Comparison of ENCODE assay signal across 15 mouse cellular contexts in the genomic region with DNA sequence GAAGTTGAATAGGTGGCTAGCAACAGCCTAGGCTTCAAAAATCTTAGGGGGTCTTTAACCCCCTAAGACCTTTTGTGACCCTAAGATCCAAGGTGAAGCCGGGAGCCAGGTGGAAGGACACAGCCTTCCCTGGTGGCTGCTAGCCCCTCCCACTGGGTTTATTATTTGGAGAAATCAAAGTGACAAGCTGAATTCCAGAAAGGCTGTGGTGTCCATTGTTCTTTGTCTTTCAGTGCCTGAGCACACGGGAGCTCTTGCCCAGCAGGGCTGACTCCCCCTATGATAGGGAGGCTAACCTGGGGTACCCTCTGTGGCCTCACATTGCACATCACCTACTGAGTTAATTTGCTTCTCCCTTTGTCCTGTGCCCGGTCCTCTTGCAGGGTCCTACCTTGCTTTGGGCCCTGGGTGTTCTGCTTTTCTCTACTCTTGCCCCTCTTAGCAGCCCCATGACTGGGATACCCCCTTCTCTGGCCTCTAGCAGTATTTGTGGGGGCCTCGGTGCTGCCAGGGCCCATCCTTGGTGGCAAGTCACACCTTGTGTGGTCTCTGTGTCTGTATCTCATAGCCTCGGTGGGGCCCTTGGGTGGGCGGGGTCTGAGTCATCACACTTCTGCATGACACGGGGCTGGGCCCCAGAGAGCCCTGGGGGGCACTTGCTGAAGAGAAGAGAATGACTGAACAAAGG. TPM values are rescaled to one million over a fixed set of nuclear protein-coding genes. Genes with fewer than 3 reads are reported as not detected.
DNase-seq lines count a peak whose midpoint lies in the region; ATAC-seq lines count a peak whose summit lies in the region.
"Had no signal": no experiment of that assay in that cellular context is flagged by ENCODE, and none has a peak within 500 bp of the region (broad histone marks: within the 10 kb centered on the region; RNA-seq: fewer than 3 reads in every experiment).

No protein-coding gene starts in this region.

- no peak overlapping the region for H3K4me3 ChIP-seq in hindbrain, embryonic 12.5 days
- H3K4me3 ChIP-seq in hindbrain, embryonic 14.5 days (replicated peaks; ENCODE audit: low read length), result no peak overlapping the region
- H3K4me3 ChIP-seq in embryonic facial prominence, embryonic 10.5 days, result no peak overlapping the region
- no peak overlapping the region for H3K4me3 ChIP-seq in forebrain, embryonic 11.5 days (ENCODE audit: low read depth, low read length)
- no peak overlapping the region for H3K4me3 ChIP-seq in limb, embryonic 11.5 days (ENCODE audit: low read depth, low read length)
- H3K4me3 ChIP-seq: liver, embryonic 15.5 days had no signal

- intact Hi-C loops in gastrocnemius, postnatal 36 days (cut with DNase I), result loop anchor here (5.0 kb wide), 1 partner anchor 35 kb away; the partner anchor contains the start of gene Kif26a

- H3K36me3 ChIP-seq in hindbrain, embryonic 12.5 days, result peaks cover 24% of the 10 kb centered on the region
- H3K36me3 ChIP-seq in hindbrain, embryonic 14.5 days (replicated peaks; ENCODE audit: control insufficient read depth, insufficient read depth), result 0 out of 2 replicates have a peak, but pooled peaks cover 5% of the 10 kb centered on the region
- H3K36me3 ChIP-seq in embryonic facial prominence, embryonic 10.5 days (replicated peaks), result peaks cover 40% of the 10 kb centered on the region
- peaks cover 10% of the 10 kb centered on the region; the same call in 1 of the 2 replicates for H3K36me3 ChIP-seq in forebrain, embryonic 11.5 days (ENCODE audit: control insufficient read depth, insufficient read depth, low read length)
- peaks cover 8% of the 10 kb centered on the region; the same call in 1 of the 2 replicates for H3K36me3 ChIP-seq in limb, embryonic 11.5 days (ENCODE audit: control insufficient read depth, insufficient read depth, low read length)
- H3K36me3 ChIP-seq: liver, embryonic 15.5 days had no signal

- 23% methylated on average over 7 of the region's 7 CpGs for WGBS in hindbrain, embryonic 12.5 days
- WGBS in hindbrain, embryonic 14.5 days, result 32% methylated on average over 7 of the region's 7 CpGs
- WGBS in embryonic facial prominence, embryonic 10.5 days, result 35% methylated on average over 7 of the region's 7 CpGs
- 37% methylated on average over 7 of the region's 7 CpGs for WGBS in forebrain, embryonic 11.5 days
- WGBS in limb, embryonic 11.5 days, result 49% methylated on average over 7 of the region's 7 CpGs

- 0 out of 2 replicates have a peak overlapping the region, but pooled peaks have one; percentile 29 for H3K9ac ChIP-seq in hindbrain, embryonic 12.5 days
- H3K9ac ChIP-seq in hindbrain, embryonic 14.5 days, result no peak overlapping the region; the same call in 1 of the 2 replicates
- H3K9ac ChIP-seq in forebrain, embryonic 11.5 days (ENCODE audit: low read length), result no peak overlapping the region
- no peak overlapping the region for H3K9ac ChIP-seq in limb, embryonic 11.5 days (ENCODE audit: low read length)
- H3K9ac ChIP-seq: liver, embryonic 15.5 days had no signal

- no peak overlapping the region for H3K27ac ChIP-seq in hindbrain, embryonic 12.5 days
- no peak overlapping the region for H3K27ac ChIP-seq in hindbrain, embryonic 14.5 days
- H3K27ac ChIP-seq in embryonic facial prominence, embryonic 10.5 days (replicated peaks), result peak overlapping the region; percentile 75
- H3K27ac ChIP-seq in forebrain, embryonic 11.5 days (ENCODE audit: low read depth, low read length), result peak overlapping the region; percentile 9
- no peak overlapping the region for H3K27ac ChIP-seq in limb, embryonic 11.5 days (replicated peaks; ENCODE audit: low read depth, low read length)
- H3K27ac ChIP-seq: liver, embryonic 15.5 days had no signal

- 0 out of 2 replicates have a peak, but pooled peaks cover 3% of the 10 kb centered on the region for H3K9me3 ChIP-seq in hindbrain, embryonic 12.5 days (replicated peaks)
- H3K9me3 ChIP-seq in hindbrain, embryonic 14.5 days (ENCODE audit: control insufficient read depth, low read length), result no peaks in the 10 kb centered on the region
- H3K9me3 ChIP-seq in embryonic facial prominence, embryonic 10.5 days, result peaks cover 10% of the 10 kb centered on the region; the same call in 1 of the 2 replicates
- no peaks in the 10 kb centered on the region for H3K9me3 ChIP-seq in forebrain, embryonic 11.5 days (ENCODE audit: control insufficient read depth, low read length)
- no peaks in the 10 kb centered on the region for H3K9me3 ChIP-seq in limb, embryonic 11.5 days (ENCODE audit: control insufficient read depth, low read length)
- H3K9me3 ChIP-seq: liver, embryonic 15.5 days had no signal

- H3K4me2 ChIP-seq in hindbrain, embryonic 12.5 days (replicated peaks), result no peak overlapping the region
- no peak overlapping the region for H3K4me2 ChIP-seq in hindbrain, embryonic 14.5 days (replicated peaks)
- no peak overlapping the region for H3K4me2 ChIP-seq in forebrain, embryonic 11.5 days (ENCODE audit: low read depth, low read length, severe bottlenecking)
- no peak overlapping the region for H3K4me2 ChIP-seq in limb, embryonic 11.5 days (ENCODE audit: low read depth, severe bottlenecking)
- H3K4me2 ChIP-seq: liver, embryonic 15.5 days had no signal

- peaks cover 33% of the 10 kb centered on the region for H3K4me1 ChIP-seq in hindbrain, embryonic 12.5 days
- H3K4me1 ChIP-seq in hindbrain, embryonic 14.5 days (replicated peaks; ENCODE audit: control insufficient read depth, insufficient read depth, low read length), result peaks cover 14% of the 10 kb centered on the region; the same call in 1 of the 2 replicates
- peaks cover 38% of the 10 kb centered on the region for H3K4me1 ChIP-seq in embryonic facial prominence, embryonic 10.5 days
- H3K4me1 ChIP-seq in forebrain, embryonic 11.5 days (replicated peaks; ENCODE audit: control insufficient read depth, insufficient read depth, low read length), result peaks cover 12% of the 10 kb centered on the region; the same call in 1 of the 2 replicates
- H3K4me1 ChIP-seq in limb, embryonic 11.5 days (ENCODE audit: control insufficient read depth, insufficient read depth, low read length), result peaks cover 15% of the 10 kb centered on the region
- H3K4me1 ChIP-seq: liver, embryonic 15.5 days had no signal

- ATAC-seq in hindbrain, embryonic 12.5 days (ENCODE audit: low FRiP score), result 0 out of 2 replicates have a peak, but pooled peaks have one; percentile 29
- ATAC-seq in hindbrain, embryonic 14.5 days (ENCODE audit: low FRiP score), result no peak
- 0 out of 2 replicates have a peak, but pooled peaks have one; percentile 34 for ATAC-seq in forebrain, embryonic 11.5 days (replicated peaks; ENCODE audit: low FRiP score)
- ATAC-seq in limb, embryonic 11.5 days (ENCODE audit: insufficient number of reproducible peaks, low FRiP score, low TSS enrichment, low read depth), result no peak
- ATAC-seq: activated CD4-positive, CD25-positive, alpha-beta regulatory T cell, adult 4 months; CD4-positive, CD25-positive, alpha-beta regulatory T cell, adult 4 months; intestine, embryonic 16.5 days had no signal

- no peak for DNase-seq in hindbrain, embryonic 14.5 days (ENCODE audit: low spot score)
- no peak for DNase-seq in embryonic facial prominence, embryonic 10.5 days (ENCODE audit: low spot score)
- no peak for DNase-seq in forebrain, embryonic 11.5 days (ENCODE audit: low spot score)
- peak; percentile 31 for DNase-seq in limb, embryonic 11.5 days (ENCODE audit: low spot score)
- DNase-seq in cerebellum, adult 18-20 months, result no peak
- no peak for DNase-seq in gastrocnemius, postnatal 36 days
- DNase-seq in frontal cortex, postnatal 10 days (ENCODE audit: low spot score in 2 of 2), result no peak
- DNase-seq: lung, postnatal 36 days; thymus, postnatal 25 days had no signal

- peaks cover 11% of the 10 kb centered on the region for H3K27me3 ChIP-seq in hindbrain, embryonic 12.5 days
- H3K27me3 ChIP-seq in hindbrain, embryonic 14.5 days (ENCODE audit: control insufficient read depth, insufficient read depth, low read length), result no peaks in the 10 kb centered on the region
- no peaks in the 10 kb centered on the region for H3K27me3 ChIP-seq in embryonic facial prominence, embryonic 10.5 days (replicated peaks; ENCODE audit: low read depth, poor library complexity, severe bottlenecking)
- H3K27me3 ChIP-seq in forebrain, embryonic 11.5 days (ENCODE audit: control insufficient read depth, insufficient read depth, low read length), result no peaks in the 10 kb centered on the region
- H3K27me3 ChIP-seq in limb, embryonic 11.5 days (ENCODE audit: control insufficient read depth, insufficient read depth, low read length), result no peaks in the 10 kb centered on the region
- H3K27me3 ChIP-seq: liver, embryonic 15.5 days had no signal

RNA-seq across cellular contexts. Expression of gene Kif26a, which starts 36.1 kb away (rescaled TPM):
- 5.0 and 5.1 TPM in 2 replicates for polyA plus RNA-seq in hindbrain, embryonic 12.5 days (2016; fragmentation: Nextera tagmentation; extraction: Ambion mirVana)
- 3.1 and 3.4 TPM in 2 replicates for polyA plus RNA-seq in hindbrain, embryonic 14.5 days (2014; fragmentation: Nextera tagmentation; extraction: Ambion mirVana)
- polyA plus RNA-seq in embryonic facial prominence, embryonic 10.5 days (2016; fragmentation: Nextera tagmentation; extraction: Ambion mirVana), result 3.3 and 3.4 TPM in 2 replicates
- 6.4 and 7.1 TPM in 2 replicates for polyA plus RNA-seq in forebrain, embryonic 11.5 days (2014; fragmentation: Nextera tagmentation; extraction: Ambion mirVana)
- 2.8 and 3.5 TPM in 2 replicates for polyA plus RNA-seq in limb, embryonic 11.5 days (2014; fragmentation: Nextera tagmentation; extraction: Ambion mirVana)
- 1 to 10 TPM; 4.0 to 4.7 TPM for total RNA-seq in gastrocnemius, postnatal 36 days (2021)
- total RNA-seq: common myeloid progenitor, adult 5-6 weeks had no signal
- polyA plus RNA-seq: activated CD4-positive, CD25-positive, alpha-beta regulatory T cell, adult 4 months; CD4-positive, CD25-positive, alpha-beta regulatory T cell, adult 4 months had no signal

Comparison
In these comparisons a context has a peak if more than half of its experiments do, and no peak if none do; other contexts are left out.
1. ATAC-seq: peak in hindbrain, embryonic 12.5 days (single experiment) and forebrain, embryonic 11.5 days (single experiment); none in hindbrain, embryonic 14.5 days (single experiment) and limb, embryonic 11.5 days (single experiment).
2. H3K27ac ChIP-seq: peak in embryonic facial prominence, embryonic 10.5 days (single experiment) and forebrain, embryonic 11.5 days (single experiment); none in hindbrain, embryonic 12.5 days (single experiment), hindbrain, embryonic 14.5 days (single experiment) and limb, embryonic 11.5 days (single experiment).